Mouse (Mus musculus) c-Kit-positive CD71-positive TER-119-positive erythroid progenitor cells, embryonic 14.5 days (primary cell): ENCODE data around the gene Tac4.
A peak's percentile ranks its signal among the peaks of the same experiment; 100 is the strongest.

ENCODE experiments used
- DNase-seq: peaks from one replicate; pipeline ENCODE4 v3.0.0-alpha.2; 2013; ENCODE audit warnings: low spot score

Tac4 gene

DNA sequence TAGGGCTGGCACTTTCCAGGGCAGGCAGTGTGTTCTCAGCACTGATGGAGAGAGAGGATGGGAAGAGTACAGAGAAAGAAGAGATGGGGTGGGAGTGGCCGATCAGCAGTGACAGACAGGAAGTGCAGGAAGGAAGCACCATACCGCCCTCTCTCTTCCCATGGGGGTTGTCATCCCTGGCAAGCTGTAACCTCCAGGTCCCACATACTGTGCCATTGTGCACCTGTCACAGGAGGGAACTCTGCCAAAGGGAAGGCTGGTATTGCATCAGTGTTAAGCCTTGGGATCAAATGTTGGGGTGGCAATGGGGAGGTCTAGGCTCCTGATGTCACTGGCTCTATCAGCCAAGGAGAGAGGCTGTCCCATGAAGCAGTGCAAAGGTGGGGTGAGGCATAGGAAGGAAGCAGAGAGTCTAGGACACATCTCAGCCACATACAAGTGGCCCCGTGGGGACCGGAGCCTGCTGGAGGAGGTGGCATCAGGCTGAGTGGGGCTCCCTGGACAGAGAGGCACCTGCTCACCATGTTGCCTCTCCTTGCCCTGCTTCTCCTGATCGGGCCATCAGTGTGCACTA is at the start of gene Tac4:
Gene Tac4 (plus strand): TSS at position 352 of the 574 bp plus-strand sequence.
- no peak for DNase-seq

DNA sequence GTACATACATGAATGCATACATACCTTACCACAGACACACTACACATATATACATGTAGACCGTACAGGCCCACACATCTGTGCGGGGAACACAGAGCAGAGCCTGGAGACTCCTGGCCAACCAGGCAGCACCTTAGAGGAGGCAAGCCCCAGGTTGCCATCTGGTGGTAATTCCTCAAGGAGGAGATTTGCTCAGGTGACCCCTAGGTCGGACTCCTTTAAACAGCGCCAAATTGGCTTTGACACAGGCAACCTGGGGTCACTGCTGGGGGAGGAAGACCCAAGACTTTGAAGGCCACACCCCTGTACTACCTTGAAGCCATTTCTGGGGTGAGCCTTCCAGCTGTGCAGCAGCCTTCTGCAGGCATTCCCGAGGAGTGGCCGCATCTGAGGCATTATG is 47.7 kb upstream of the Tac4 start:
- DNase-seq = no peak

DNA sequence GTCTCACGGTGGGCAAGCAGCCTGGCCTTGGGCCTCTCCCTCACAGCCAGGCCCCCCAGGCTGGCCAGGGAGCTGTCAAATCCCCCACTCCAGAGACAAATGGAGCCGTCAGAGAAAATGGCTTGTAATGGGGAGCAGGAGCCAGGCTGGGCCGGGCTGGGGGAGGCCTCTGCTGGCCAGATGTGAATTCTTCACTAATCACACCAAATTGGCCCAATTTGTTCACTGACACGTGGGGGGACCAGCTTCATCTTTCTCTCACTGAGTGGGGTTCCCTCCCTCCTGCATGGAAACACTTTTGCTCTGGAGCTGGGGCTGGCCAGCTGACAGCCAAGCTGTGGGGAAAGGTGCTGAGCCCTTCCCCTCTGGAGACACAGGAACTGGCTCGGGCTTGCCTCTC is 47.0 kb upstream of the Tac4 start:
- DNase-seq = no peak

- DNase-seq = no peak
Measured at GRCm38 (mm10) chr11:95216193-95216592, 45.1 kb upstream of the Tac4 start.

DNA sequence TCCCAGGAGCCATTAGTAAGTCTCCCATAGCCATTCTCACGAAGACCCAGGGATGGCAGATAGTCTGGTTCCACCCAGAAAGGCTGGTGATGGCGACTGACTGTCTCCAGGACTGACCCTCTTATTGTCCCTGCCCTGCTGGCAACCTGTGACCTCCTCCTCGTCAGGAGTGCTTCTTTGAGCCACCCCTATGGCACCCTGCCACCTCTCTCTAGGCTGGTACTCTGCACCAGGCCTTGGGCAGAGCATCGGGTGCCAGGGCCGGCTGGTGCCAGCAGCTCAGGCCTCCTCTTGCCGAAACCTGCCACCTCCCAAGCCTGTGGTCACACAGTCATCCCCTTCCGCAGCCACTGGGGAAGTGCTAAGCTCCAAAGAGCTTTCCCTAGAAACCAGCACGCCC is 42.2 kb upstream of the Tac4 start:
- DNase-seq = no peak

- no peak for DNase-seq
Measured at GRCm38 (mm10) chr11:95223473-95223872, 37.9 kb upstream of the Tac4 start.

GRCm38 (mm10) chr11:95224124-95224893 is 37.0 kb upstream of the Tac4 start:
- no peak for DNase-seq

DNA sequence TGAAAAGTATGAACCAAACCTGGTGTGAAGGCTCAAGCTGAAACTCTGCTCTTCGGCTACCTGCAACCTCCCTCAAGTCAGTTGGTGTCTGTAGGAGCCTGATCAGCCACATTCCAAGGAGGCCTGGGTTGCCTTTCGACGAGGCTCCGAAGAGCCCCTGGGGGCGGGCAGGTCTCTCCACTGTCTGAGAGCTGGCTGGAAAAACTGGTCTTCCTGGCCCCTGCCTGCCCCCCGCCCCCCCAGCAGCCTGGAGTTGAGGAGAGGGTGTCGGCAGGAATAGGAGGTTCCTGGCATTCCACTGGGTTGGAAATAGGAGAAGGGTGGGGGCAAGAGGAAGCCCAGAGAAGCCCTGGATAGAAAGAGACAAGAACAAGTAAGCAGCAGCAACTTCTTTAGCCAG is 35.9 kb upstream of the Tac4 start:
- no peak for DNase-seq

GRCm38 (mm10) chr11:95227467-95227866 is 33.9 kb upstream of the Tac4 start:
- DNase-seq = no peak

- DNase-seq = peak; percentile 36
Measured at GRCm38 (mm10) chr11:95231688-95232328, 29.5 kb upstream of the Tac4 start.

- no peak for DNase-seq
Measured at GRCm38 (mm10) chr11:95232329-95232696, 29.0 kb upstream of the Tac4 start.

- no peak for DNase-seq
Measured at GRCm38 (mm10) chr11:95238477-95238876, 22.9 kb upstream of the Tac4 start.

DNA sequence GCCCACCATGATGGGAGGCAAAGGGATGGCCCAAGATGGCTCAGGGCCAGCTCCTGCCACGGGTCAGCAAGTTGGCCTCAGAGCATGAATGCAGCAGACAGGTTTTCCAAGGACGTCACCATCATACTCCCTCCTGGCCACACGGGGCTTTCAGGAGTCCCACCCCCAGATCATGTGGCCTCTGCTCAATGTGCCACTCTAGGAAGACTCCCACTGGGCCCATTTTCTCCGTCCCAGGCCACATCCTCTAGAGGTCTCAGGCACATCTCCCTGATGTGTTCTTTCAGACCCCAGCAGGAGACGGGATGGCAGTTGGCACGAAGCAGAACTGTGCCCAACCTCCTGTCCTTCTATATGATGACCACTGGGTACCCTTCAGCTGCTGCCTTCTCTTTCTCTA is 18.7 kb upstream of the Tac4 start:
- no peak for DNase-seq

- DNase-seq = no peak
Measured at GRCm38 (mm10) chr11:95245456-95245855, 15.9 kb upstream of the Tac4 start.

- DNase-seq = no peak
Measured at GRCm38 (mm10) chr11:95247065-95247464, 14.3 kb upstream of the Tac4 start.

DNA sequence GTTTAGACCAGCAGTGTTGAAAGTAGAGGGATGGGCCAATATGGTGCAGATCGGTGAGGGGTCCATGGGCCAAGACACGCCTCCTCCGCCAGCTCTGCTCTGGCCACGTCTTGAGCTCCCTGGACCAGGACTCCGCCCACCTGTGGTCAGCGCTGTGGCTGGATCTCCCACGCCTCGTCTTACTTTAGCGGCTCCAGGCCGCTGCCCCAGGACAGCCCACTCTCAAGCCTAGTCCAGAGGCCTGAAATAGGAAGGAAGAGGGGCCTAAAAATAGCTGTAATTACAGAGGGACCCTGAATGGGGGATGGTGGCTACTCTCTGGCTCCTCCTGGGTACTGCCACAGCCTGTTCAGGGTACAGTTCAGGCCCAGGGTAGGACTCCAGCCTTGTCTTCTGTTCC is 11.2 kb upstream of the Tac4 start:
- DNase-seq = no peak

- peak; percentile 48 for DNase-seq
Measured at GRCm38 (mm10) chr11:95251295-95251694, 10.0 kb upstream of the Tac4 start.

DNA sequence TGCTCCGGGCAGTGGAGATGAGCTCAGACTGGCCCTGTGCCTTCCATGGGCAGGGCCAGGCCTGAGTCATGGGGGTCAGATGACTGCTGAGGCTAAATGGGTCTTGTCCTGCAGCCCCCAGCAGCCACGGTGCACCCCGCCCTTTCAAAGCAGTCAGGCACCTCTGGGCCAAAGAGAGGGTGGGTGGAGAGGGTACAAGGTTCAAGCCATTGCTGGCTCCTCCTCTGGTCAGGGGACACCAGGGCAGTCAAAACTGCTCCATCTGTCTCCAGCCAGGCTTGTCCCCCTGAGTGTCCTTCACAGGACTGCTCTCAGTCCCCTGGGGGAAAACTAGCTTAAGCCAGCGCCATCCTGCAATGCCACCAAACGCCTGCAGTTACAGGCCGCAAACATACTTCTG is 9.2 kb upstream of the Tac4 start:
- DNase-seq = no peak

- no peak for DNase-seq
Measured at GRCm38 (mm10) chr11:95254165-95254564, 7.2 kb upstream of the Tac4 start.

DNA sequence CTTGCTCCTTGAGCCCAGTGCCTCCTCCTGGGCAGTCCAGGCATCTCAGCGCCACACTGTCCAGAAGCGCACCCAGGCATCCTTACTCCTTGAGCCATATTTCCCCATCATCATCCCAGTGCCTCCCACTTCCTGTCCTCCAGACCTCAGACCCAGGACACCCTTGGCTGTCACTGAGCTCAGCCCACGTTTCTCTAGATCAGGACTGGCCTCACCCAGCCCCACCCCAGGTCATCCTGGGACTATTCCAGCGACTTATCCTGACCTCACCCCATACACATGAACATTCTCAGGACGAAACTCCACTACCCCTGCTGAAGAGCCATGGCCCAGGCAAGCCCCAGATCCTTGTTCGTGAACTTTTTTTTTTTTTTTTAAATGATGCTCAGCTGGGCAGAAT is 5.6 kb upstream of the Tac4 start:
- DNase-seq = no peak

DNA sequence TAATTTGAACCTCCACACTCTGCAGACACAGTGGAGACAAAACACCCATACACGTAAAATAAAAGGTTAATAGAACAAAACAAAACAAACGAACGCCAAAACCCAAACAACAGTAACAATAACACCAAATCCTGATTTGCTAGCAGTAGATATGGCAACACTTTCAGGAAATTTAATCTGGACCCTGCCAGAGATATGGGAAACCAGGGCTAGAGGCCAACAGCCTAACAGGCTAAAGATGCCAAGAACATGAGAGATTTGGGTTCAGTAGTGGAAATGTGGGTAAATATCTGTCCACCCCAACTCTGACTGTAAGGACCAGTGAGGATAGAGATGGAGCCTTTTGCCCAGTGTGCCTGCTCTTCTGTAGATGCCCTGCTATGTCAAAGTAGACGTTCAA is 3.4 kb upstream of the Tac4 start:
- no peak for DNase-seq

GRCm38 (mm10) chr11:95258490-95258889 is 2.8 kb upstream of the Tac4 start:
- DNase-seq = peak; percentile 64

GRCm38 (mm10) chr11:95259088-95259849 is 2.1 kb upstream of the Tac4 start:
- DNase-seq = peak; percentile 79
